Mouse (Mus musculus): ENCODE results near the gene Scamp3. TPM values are rescaled to one million over a fixed set of nuclear protein-coding genes. Genes with fewer than 3 reads are reported as not detected.

Gene Scamp3
- polyA plus RNA-seq, 2 experiments, result 93.9 to 114 TPM

DNA sequence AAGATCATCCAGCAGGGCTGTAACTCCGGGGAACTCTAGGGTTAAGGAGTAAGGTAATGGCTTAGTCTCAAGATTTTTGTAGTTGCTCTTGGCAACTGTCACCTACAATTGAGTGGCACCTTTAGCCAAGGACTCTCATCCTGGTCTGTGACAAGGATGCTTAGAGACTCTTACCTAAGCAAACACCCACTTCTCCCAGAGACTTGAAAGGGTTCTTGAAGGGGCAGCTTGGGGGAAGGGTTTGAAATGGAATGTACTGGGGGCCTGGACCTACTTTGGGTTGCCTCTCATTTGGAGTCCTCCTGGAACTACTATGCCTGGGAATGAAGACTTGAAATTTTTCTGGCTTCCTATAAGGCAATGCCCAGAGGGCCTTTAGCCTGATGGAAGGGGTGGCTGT lies 41.0 kb downstream of the Scamp3 start:
- Histone ChIP-seq H3K9me3 (ENCODE audit: control insufficient read depth, low read length) (no peaks in the 10 kb centered on the region), H3K4me3 (replicated peaks; ENCODE audit: low read length) (no peak overlapping the region), H3K4me2 (replicated peaks; ENCODE audit: low read depth, low read length, severe bottlenecking) (no peak overlapping the region), H3K9ac (ENCODE audit: low read depth, low read length, severe bottlenecking) (no peak overlapping the region), H3K36me3 (ENCODE audit: control insufficient read depth, insufficient read depth, low read length) (peaks cover 26% of the 10 kb centered on the region), H3K4me1 (ENCODE audit: control insufficient read depth, insufficient read depth, low read length) (peaks cover 14% of the 10 kb centered on the region), H3K27me3 (ENCODE audit: control insufficient read depth, insufficient read depth, low read length) (no peaks in the 10 kb centered on the region), H3K27ac (replicated peaks; ENCODE audit: low read depth, low read length) (no peak overlapping the region)
- WGBS, result 92% methylated on average over 1 of the region's 1 CpGs
- no peak for TF ChIP-seq POLR2A (IDR thresholded peaks at IDR 0.05; ENCODE audit: borderline replicate concordance, extremely low read depth, insufficient read depth, insufficient read length)
- ATAC-seq (ENCODE audit: low FRiP score, low read depth) (no peak), DNase-seq (ENCODE audit: low spot score) (no peak)

DNA sequence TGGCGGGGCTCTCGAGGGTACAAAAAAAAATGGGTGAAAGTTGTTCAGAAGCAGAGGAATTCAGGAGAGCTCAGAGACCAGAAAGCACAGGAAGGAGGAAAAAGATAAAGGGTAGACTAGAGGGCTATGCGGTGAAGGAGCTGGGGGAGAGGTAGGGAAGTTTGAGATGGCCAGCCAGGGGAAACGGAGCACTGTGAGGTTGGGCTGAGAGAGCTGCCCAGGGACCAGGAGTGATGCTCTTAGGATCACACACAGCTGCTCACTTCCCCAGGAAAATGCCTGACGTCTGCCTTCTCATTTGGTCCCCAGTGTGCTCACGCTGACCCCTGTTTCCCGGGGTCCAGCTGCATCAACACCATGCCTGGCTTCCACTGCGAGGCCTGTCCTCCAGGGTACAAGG lies 42.3 kb downstream of the Scamp3 start:
- Histone ChIP-seq H3K27ac (replicated peaks; ENCODE audit: low read depth, low read length) (no peak overlapping the region), H3K4me3 (replicated peaks; ENCODE audit: low read length) (no peak overlapping the region), H3K9ac (ENCODE audit: low read depth, low read length, severe bottlenecking) (0 out of 2 replicates have a peak overlapping the region, but pooled peaks have one; percentile 7), H3K36me3 (ENCODE audit: control insufficient read depth, insufficient read depth, low read length) (peaks cover 31% of the 10 kb centered on the region), H3K4me2 (replicated peaks; ENCODE audit: low read depth, low read length, severe bottlenecking) (no peak overlapping the region), H3K4me1 (ENCODE audit: control insufficient read depth, insufficient read depth, low read length) (peaks cover 13% of the 10 kb centered on the region), H3K27me3 (ENCODE audit: control insufficient read depth, insufficient read depth, low read length) (no peaks in the 10 kb centered on the region), H3K9me3 (ENCODE audit: control insufficient read depth, low read length) (no peaks in the 10 kb centered on the region)
- DNase-seq (ENCODE audit: low spot score), result no peak
- ATAC-seq (ENCODE audit: low FRiP score, low read depth), result no peak
- WGBS, result 42% methylated on average over 8 of the region's 8 CpGs
- no peak for TF ChIP-seq POLR2A (IDR thresholded peaks at IDR 0.05; ENCODE audit: borderline replicate concordance, extremely low read depth, insufficient read depth, insufficient read length)

DNA sequence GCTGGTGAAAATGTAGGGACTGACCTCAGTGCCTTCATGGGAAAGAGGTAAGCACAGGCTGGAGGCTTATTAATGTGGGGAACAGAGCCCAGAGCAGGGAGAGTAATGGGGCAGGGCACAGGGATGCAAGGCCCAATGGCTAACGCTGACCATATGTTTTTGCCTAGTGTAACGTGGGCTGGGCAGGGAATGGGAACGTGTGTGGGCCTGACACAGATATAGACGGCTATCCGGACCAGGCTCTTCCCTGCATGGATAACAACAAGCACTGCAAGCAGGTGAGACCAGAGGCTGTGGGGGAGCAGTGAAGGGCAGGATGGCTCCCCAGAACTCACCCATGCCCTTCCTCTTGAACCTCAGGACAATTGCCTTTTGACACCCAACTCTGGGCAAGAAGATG lies 43.9 kb downstream of the Scamp3 start:
- DNase-seq (ENCODE audit: low spot score) (no peak), ATAC-seq (ENCODE audit: low FRiP score, low read depth) (no peak)
- no peak for TF ChIP-seq POLR2A (IDR thresholded peaks at IDR 0.05; ENCODE audit: borderline replicate concordance, extremely low read depth, insufficient read depth, insufficient read length)
- Histone ChIP-seq H3K4me2 (replicated peaks; ENCODE audit: low read depth, low read length, severe bottlenecking) (no peak overlapping the region), H3K36me3 (ENCODE audit: control insufficient read depth, insufficient read depth, low read length) (peaks cover 43% of the 10 kb centered on the region), H3K4me1 (ENCODE audit: control insufficient read depth, insufficient read depth, low read length) (0 out of 2 replicates have a peak, but pooled peaks cover 3% of the 10 kb centered on the region), H3K4me3 (replicated peaks; ENCODE audit: low read length) (no peak overlapping the region), H3K27me3 (ENCODE audit: control insufficient read depth, insufficient read depth, low read length) (no peaks in the 10 kb centered on the region), H3K27ac (replicated peaks; ENCODE audit: low read depth, low read length) (no peak overlapping the region), H3K9me3 (ENCODE audit: control insufficient read depth, low read length) (no peaks in the 10 kb centered on the region), H3K9ac (ENCODE audit: low read depth, low read length, severe bottlenecking) (no peak overlapping the region)
- 46% methylated on average over 5 of the region's 5 CpGs for WGBS

DNA sequence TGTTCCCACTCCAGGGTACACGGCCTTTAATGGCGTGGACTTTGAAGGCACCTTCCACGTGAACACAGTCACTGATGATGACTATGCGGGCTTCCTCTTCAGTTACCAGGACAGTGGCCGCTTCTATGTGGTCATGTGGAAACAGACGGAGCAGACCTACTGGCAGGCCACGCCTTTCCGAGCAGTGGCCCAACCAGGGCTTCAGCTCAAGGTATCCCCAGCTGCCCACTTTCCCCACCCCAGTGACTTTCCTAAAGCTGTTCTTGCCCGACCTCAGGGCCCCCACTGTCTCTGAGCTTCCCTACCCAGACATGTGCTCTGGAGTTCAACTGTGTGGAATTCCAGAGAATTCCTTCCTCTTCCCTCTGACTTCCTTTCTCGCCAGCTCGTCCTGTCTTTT lies 47.5 kb downstream of the Scamp3 start:
- 79% methylated on average over 11 of the region's 11 CpGs for WGBS
- Histone ChIP-seq H3K27ac (replicated peaks; ENCODE audit: low read depth, low read length) (no peak overlapping the region), H3K27me3 (ENCODE audit: control insufficient read depth, insufficient read depth, low read length) (no peaks in the 10 kb centered on the region), H3K36me3 (ENCODE audit: control insufficient read depth, insufficient read depth, low read length) (peaks cover 37% of the 10 kb centered on the region), H3K4me1 (ENCODE audit: control insufficient read depth, insufficient read depth, low read length) (peaks cover 22% of the 10 kb centered on the region), H3K9me3 (ENCODE audit: control insufficient read depth, low read length) (no peaks in the 10 kb centered on the region), H3K4me3 (replicated peaks; ENCODE audit: low read length) (no peak overlapping the region), H3K4me2 (replicated peaks; ENCODE audit: low read depth, low read length, severe bottlenecking) (no peak overlapping the region), H3K9ac (ENCODE audit: low read depth, low read length, severe bottlenecking) (no peak overlapping the region)
- DNase-seq (ENCODE audit: low spot score) (no peak), ATAC-seq (ENCODE audit: low FRiP score, low read depth) (no peak)
- no peak for TF ChIP-seq POLR2A (IDR thresholded peaks at IDR 0.05; ENCODE audit: borderline replicate concordance, extremely low read depth, insufficient read depth, insufficient read length)

DNA sequence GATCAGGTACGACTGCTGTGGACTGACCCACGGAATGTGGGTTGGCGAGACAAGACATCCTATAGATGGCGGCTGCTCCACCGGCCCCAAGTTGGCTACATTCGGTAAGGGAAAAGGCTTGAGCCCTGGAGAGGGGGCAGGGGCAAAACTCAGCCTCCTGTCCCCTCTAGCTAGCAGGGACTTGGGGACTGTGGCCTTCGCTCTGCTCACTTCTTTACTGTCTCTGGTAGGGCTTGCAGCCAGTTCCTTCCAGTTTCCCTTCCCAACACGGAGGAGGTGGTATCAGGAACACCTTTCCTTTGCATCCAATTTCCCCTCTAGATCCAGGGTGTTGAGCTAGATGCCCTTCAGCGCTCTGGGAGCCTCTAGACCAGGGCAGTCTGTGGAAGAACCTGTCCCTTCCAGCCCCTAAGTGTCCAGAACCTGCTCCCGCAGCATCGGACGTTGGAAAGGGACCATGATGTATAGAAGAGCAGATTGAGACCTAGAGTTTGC lies 48.1 kb downstream of the Scamp3 start:
- Histone ChIP-seq H3K36me3 (ENCODE audit: control insufficient read depth, insufficient read depth, low read length) (peaks cover 32% of the 10 kb centered on the region), H3K4me3 (replicated peaks; ENCODE audit: low read length) (no peak overlapping the region), H3K27ac (replicated peaks; ENCODE audit: low read depth, low read length) (no peak overlapping the region), H3K4me1 (ENCODE audit: control insufficient read depth, insufficient read depth, low read length) (peaks cover 22% of the 10 kb centered on the region), H3K9ac (ENCODE audit: low read depth, low read length, severe bottlenecking) (0 out of 2 replicates have a peak overlapping the region, but pooled peaks have one; percentile 2), H3K27me3 (ENCODE audit: control insufficient read depth, insufficient read depth, low read length) (no peaks in the 10 kb centered on the region), H3K9me3 (ENCODE audit: control insufficient read depth, low read length) (no peaks in the 10 kb centered on the region), H3K4me2 (replicated peaks; ENCODE audit: low read depth, low read length, severe bottlenecking) (no peak overlapping the region)
- no peak for ATAC-seq (ENCODE audit: low FRiP score, low read depth)
- DNase-seq (ENCODE audit: low spot score), result no peak
- no peak for TF ChIP-seq POLR2A (IDR thresholded peaks at IDR 0.05; ENCODE audit: borderline replicate concordance, extremely low read depth, insufficient read depth, insufficient read length)
- 63% methylated on average over 12 of the region's 12 CpGs for WGBS

DNA sequence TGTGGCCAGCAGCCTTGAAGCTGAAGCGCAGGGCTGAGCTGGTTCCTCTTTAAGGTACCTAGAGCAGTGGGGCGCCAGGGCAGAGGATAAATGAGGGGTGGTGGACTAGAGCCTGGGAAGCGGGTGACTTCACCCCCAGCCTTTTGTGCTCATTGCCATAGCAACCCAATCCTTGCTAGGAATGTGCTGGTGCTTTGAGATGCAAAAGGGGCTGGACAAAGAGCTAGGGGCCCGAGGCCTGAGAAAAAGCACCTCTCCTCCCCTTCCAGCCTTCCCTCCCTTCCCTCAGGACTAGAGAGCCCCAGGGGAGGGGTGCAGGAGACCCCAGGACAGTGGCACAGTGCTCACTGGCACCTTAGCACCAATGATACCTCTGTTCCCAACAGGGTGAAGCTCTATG lies 48.6 kb downstream of the Scamp3 start:
- Histone ChIP-seq H3K9me3 (ENCODE audit: control insufficient read depth, low read length) (no peaks in the 10 kb centered on the region), H3K4me1 (ENCODE audit: control insufficient read depth, insufficient read depth, low read length) (peaks cover 22% of the 10 kb centered on the region), H3K4me3 (replicated peaks; ENCODE audit: low read length) (no peak overlapping the region), H3K36me3 (ENCODE audit: control insufficient read depth, insufficient read depth, low read length) (peaks cover 32% of the 10 kb centered on the region), H3K27me3 (ENCODE audit: control insufficient read depth, insufficient read depth, low read length) (no peaks in the 10 kb centered on the region), H3K27ac (replicated peaks; ENCODE audit: low read depth, low read length) (no peak overlapping the region), H3K4me2 (replicated peaks; ENCODE audit: low read depth, low read length, severe bottlenecking) (no peak overlapping the region), H3K9ac (ENCODE audit: low read depth, low read length, severe bottlenecking) (0 out of 2 replicates have a peak overlapping the region, but pooled peaks have one; percentile 2)
- WGBS, result 52% methylated on average over 3 of the region's 4 CpGs
- no peak for TF ChIP-seq POLR2A (IDR thresholded peaks at IDR 0.05; ENCODE audit: borderline replicate concordance, extremely low read depth, insufficient read depth, insufficient read length)
- no peak for ATAC-seq (ENCODE audit: low FRiP score, low read depth)
- DNase-seq (ENCODE audit: low spot score), result no peak

Measured in limb, embryonic 14.5 days (tissue).